Mouse (Mus musculus): ENCODE measurements around the gene Baiap2.

The Baiap2 gene

DNA sequence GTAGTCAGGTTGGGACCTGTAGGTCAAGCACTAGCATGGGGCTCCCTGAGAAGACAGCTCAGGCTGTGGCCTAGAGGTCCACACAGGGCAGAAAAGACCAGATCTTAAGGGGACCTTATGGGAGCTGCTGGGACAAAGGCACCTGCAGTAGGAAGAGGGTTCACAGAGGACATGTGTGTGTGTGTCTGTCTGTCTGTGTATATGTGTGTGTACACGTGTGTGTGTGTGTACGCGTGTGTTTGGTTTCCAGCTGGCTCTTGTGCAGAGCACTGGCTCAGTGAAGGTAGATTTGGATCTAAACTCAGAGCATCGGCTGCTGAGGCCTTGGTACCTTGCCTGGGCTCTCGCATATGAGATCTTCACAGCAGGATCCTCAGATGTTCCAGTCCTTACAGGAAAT lies 21.9 kb upstream of the Baiap2 start:
- no peak for DNase-seq

- no peak for DNase-seq
These were observed 17.4 kb upstream of the Baiap2 start for GRCm38 (mm10) chr11:119925176-119925575.

DNA sequence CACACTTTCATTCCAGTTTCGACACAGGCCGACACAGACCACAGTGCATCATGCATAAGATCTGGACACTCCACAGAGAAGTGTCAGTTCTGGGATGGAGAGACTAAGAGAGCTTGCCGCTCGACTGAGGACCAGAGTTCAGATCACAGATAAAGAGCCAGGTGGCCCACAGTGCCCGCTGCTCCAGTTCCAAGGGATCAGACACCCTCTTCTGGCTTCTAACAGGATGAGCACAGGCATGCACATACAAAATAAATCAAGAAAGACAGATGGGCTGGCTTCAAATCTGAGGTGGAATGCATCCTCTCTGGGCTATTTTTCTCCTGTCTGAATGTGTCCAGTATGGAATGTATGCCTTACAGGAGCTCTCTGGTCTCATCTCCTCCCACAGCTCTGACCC lies 15.8 kb upstream of the Baiap2 start:
- no peak for DNase-seq

DNA sequence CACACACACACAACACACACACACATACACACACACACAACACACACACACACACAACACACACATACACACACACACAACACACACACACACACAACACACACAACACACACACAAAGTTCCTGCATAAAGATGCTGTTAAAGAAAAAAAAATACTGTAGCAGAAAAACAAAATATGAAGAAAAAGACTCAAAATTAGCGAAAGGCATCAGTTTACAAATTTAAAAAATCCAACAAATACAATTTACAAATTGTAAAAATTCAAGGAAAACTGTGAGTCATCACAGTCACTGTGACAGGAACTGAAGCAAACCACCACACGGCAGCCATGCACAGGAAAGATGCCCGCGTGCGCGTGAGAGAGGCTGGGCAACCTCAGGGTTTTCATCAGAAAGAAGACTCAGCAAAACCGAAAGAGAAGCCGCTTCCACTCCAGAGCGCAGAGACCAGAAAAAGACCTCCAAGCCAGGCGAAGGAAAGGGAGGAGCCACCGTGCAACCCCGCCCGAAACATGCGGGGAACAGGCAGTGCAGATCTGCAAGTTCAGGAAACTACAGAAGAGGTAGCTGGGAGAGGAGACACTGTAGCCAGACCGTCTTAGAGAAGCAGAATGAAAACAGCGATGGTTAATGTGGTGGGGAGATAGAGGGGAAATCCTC lies 14.4 kb upstream of the Baiap2 start:
- DNase-seq, result peak; percentile 81

DNA sequence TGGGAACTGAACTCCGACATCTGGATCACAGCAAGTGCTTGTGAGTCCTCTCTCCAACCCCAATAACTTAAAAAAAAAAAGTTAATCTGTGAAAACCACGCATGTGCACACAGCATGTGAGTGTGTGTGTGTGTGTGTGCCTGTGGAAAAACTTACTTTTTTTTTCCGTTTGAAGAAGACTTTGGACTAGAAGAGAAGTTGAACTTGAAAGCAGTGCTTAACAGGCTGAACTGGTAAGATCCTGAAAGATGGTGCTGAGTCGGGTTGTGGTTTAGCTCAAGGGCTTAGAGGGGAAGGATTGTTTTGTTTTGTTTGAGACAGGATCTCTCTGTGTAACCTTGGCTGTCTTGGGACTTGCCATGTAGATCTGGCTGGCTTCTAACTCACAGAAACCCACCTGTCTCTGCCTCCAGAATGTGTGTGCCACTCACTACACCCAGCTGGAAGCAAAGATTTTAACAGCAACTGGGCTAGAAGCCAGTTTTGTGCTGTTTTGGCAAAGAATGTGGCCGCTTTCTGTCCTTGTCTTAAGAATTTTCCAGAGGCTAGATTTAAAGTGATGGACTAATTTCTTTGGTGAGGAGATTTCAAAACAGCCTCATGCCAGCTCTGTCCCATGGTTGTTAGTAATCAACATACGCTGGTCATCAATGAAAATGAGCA lies 12.8 kb upstream of the Baiap2 start:
- DNase-seq, result no peak

- DNase-seq, result no peak
These were observed 10.8 kb upstream of the Baiap2 start for GRCm38 (mm10) chr11:119931809-119932208.

GRCm38 (mm10) chr11:119933142-119933541 lies 9.4 kb upstream of the Baiap2 start:
- no peak for DNase-seq

DNA sequence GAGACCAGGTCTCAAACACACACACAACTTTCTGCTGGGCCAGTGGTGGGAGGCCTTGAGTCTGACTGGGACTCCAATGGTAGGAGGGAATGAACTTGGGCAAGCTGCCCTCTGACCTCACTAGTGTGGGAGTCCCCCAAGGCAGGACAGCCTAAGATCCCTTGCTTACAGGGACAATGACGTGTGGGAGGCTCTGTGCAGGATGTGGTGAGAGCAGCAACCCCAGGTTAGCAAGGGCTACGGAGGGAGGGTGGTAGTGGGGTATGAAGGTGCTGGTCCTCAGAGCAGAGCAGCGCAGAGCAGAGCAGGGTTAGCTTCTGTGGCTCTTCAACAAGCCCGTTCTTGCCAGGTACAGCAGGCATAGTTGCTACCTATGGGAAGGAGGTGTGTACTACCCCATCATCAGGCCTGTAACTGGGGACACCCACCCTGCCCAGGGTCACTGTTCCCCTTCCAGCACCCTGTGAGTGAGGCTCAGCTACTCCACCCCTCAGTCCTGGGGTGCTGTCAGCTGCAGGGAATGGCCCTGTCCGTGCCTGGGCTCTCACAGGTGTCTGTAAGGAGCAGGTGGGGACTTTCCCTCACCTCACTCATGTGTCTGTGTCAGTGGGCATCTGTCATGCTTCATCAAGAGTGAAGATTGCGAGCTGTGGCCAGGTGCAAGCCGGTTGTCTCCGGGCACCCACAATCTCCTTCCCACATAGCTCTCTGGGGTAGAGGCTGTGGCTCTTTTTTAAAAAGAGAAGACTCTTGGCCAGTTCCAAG lies 8.6 kb upstream of the Baiap2 start:
- peak; percentile 49 for DNase-seq

DNA sequence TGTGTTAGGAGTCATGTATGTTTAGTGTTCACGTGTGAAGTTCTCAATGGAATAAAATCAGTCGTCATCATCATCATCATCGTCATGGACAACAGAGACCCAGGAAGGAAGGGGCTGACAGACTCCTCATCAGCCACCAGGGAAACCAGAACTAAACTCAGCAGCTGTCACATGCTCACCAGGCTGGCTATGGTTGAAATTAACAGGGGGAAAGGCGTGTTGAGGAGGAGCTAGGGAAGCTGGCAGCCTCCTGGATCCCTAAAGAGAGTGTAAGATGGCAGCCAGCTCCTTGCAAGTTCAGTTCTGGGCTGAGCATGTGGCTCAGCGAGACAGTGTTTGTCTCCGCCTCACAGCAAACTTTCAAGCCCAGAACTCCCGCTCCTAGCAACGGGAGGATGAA lies 7.8 kb upstream of the Baiap2 start:
- DNase-seq, result no peak

DNA sequence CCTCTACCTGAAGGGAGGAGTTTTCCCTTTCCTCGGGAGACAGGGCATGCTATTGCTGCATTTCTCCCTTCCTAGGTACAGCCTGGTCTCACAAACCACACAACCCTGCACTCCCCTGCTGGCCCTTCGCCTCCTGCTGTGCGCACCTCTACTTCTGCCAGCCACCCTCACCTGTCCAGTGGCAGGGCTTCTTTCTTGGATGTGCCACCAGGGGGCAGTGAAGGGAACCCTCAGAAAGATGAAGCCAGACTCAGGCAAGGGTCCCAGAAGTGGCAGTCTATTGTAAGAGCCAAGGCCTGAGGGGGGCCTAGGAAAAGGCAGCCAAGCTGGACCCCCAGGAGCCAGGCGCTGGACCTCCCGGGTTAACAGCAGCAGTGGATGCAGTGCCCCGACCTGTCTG lies 7.1 kb upstream of the Baiap2 start:
- peak; percentile 89 for DNase-seq

DNA sequence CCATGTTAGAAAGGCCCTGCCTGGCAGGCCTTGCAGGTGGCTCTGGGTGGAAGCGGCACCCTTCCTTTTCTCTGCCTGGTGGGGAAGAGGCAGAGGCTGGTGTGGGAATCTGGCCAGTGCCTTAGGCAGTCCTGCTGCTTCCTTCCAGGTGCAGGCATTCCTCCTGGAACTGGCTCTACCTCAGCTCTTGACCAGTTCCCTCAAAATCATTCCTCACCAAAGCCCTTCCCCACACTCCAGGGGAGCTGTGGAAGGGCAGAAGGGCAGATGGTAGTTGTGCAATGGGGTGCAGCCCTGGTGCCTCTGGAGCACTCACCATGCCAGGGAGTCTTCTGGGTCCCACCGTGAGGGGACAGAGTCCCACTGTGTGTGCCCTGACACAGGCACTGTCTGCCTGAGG lies 6.1 kb upstream of the Baiap2 start:
- DNase-seq, result no peak

- DNase-seq, result no peak
These were observed 5.3 kb upstream of the Baiap2 start for GRCm38 (mm10) chr11:119937216-119937615.

- peak; percentile 53 for DNase-seq
These were observed 4.6 kb upstream of the Baiap2 start for GRCm38 (mm10) chr11:119937772-119938502.

- no peak for DNase-seq
These were observed 3.4 kb upstream of the Baiap2 start for GRCm38 (mm10) chr11:119939073-119939710.

- no peak for DNase-seq
These were observed 2.9 kb upstream of the Baiap2 start for GRCm38 (mm10) chr11:119939711-119940106.

DNA sequence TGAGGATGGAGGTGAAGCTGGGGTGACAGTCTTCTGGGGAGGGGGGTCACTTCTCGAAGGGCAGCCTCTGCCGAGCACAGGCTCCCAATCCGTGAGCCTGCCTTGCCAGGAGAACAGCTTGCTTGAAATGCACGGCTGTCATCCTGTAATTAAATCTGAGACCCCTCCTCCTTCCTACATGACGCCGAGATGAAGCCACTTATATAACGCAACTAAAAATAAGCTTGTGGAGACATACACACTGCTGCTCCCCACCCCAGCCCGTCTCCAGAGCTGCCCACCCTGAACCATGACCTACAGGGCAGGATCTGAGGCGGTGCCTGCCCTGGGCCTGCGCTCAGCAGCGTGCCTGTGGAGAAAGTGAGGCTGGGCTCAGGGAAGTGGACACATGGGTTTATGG lies 2.4 kb upstream of the Baiap2 start:
- no peak for DNase-seq

DNA sequence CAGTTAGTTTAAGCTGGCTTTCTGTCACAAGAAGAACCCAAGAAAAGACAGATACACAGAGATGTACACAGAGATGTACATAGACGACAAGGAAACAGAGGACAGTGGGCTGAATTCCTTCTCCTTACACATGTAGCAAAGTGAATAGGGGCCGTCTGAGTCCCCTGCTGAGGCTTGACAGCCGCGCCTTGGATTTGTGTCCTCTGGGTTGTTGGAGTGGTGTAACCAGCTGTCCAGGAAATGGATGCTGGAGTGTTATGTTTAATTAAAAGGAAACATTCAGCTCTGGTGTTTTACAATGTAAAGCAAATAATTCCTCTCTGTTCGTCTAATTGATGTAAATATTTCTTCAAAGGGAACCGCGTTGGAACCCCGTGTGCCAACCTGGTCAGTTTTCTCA lies 769 bp upstream of the Baiap2 start:
- no peak for DNase-seq

- no peak for DNase-seq
These were observed 299 bp upstream of the Baiap2 start for GRCm38 (mm10) chr11:119942201-119942726.

- DNase-seq, result peak; percentile 71
These were observed 945 bp downstream of the Baiap2 start for GRCm38 (mm10) chr11:119943428-119943988.

- no peak for DNase-seq
These were observed 2.8 kb downstream of the Baiap2 start for GRCm38 (mm10) chr11:119945343-119945742.

DNA sequence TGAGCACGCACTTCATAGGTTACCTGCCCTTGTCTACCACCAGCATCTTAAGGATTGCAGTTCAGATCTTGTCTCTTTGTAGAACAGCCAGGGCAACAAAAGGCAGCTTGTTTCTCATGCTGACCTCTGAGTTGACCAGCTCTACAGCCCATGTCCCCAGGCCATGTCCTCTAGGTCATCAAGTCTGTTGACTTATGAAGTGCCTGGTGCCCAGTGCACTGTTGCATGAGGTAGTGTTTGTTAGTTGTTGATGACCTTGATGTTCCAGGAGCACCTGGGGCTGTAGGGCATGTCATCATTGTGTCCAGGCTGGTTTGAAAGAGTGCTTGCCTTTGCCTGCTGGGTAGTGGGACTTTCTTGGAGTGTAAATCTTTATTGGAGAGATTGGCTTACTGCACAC lies 4.9 kb downstream of the Baiap2 start:
- no peak for DNase-seq

DNA sequence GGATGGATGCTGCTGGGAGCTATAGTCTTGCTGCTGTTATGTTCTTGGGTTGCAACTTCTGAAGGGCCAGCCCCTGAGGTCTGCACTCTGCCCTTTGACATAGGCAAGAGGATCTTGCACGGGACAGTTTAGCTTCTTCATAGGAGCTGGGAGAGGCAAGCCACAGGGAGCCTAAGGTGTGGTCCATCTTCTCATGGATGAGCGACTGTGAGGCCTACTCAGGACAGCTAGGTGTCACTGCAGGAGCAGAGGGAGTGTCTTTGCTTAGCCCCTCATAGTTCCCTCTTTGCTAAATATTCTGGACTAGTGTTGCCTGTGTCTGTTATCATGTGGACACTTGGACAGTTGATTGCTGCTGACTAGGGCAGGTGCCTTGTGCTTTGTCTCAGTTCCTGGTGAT lies 5.3 kb downstream of the Baiap2 start:
- DNase-seq, result no peak

Measured in thymus, postnatal 4 days (tissue).